Mouse (Mus musculus) bone marrow, adult 2 months (tissue): ENCODE data around the gene Fkbpl. TPM values are rescaled to one million over a fixed set of nuclear protein-coding genes. Genes with fewer than 3 reads are reported as not detected.

Source experiments
- H3K27ac ChIP-seq: fragments of 200-500 bp; 2 replicates; pipeline ENCODE4 v1.5.1; 2012; ENCODE audit warnings: low read depth, mild to moderate bottlenecking, control low read depth, inconsistent platforms, low read length; ENCODE audit not compliant: control insufficient read depth, poor library complexity, insufficient read depth
- H3K4me1 ChIP-seq: fragments of 200-500 bp; 2 replicates; pipeline ENCODE4 v1.6.1; 2011; ENCODE audit warnings: low read length; ENCODE audit not compliant: control insufficient read depth, insufficient read depth
- H3K4me3 ChIP-seq: fragments of 200-500 bp; replicated peaks from 2 replicates; pipeline ENCODE3; 2011; ENCODE audit warnings: mild to moderate bottlenecking, low read depth, low read length, control low read depth; ENCODE audit not compliant: control insufficient read depth
- CTCF ChIP-seq: fragments of 200-500 bp; IDR thresholded peaks from 2 replicates; pipeline ENCODE4 v1.5.1; 2011; ENCODE audit warnings: low read length, control low read depth; ENCODE audit not compliant: control insufficient read depth, insufficient read depth
- POLR2A ChIP-seq: fragments of 200-500 bp; IDR thresholded peaks from 2 replicates; pipeline ENCODE4 v1.6.1; 2011; ENCODE audit warnings: low read depth, mild to moderate bottlenecking, control low read depth, low read length, borderline replicate concordance; ENCODE audit not compliant: control insufficient read depth
- WGBS: fragments of 180-500 bp; shearing (Covaris S2); methylation state at CpG from one replicate; pipeline ENCODE4 v1.1.7; 2018; 5-methylcytosine and 5-hydroxymethylcytosine counted together
- polyA plus RNA-seq: library from polyadenylated mRNA; stranded (reverse); fragments of >200 nt; gene quantifications from 2 replicates; pipeline ENCODE4 v1.2.4, GENCODE M21; 2011; ENCODE audit warnings: low replicate concordance; ENCODE audit not compliant: missing spikeins, insufficient read depth, insufficient read length

Gene Fkbpl
- polyA plus RNA-seq, 1 experiment: 13.6 TPM

DNA sequence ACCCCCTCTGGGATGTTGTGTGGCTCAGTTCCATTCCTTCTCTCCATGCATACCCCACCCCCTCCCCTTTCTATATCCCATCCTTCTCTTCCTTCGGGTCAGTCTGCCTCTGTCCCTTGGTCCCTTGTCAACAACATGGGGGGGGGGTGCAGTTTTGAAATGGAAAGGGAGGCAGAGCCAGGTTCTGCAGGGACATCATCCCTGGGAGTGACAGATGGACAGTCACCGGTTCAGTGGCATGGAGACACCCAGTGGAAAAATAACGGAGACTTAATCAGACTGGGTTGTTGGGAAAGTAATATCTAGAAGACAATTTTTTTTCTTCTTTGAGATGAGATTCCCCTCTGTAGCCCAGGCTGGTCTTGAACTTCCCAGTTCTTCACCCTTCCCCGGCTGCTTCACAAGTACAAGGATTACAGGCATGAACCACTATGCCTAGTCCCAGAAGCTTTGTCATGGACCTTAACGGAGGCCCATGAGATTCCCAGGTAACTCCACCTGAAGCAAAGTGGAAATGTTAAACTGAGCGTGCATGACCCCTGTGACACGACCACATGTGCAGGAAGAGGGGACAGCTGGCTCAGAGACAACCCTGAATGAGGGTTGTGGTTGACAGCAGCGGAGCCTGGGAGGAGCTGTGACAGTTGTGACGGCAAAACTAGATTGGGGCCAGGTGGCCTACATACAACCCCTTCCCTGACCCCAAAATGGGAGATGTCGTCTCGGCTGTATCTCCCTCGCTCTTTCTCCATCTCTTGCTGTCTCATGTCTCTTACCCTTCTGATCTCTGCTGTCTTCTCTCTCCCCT lies 14.6 kb upstream of the Fkbpl start:
- TF ChIP-seq POLR2A (no peak), CTCF (no peak)
- 18% methylated on average over 12 of the region's 12 CpGs for WGBS
- Histone ChIP-seq H3K4me3 (no peak overlapping the region), H3K27ac (no peak overlapping the region), H3K4me1 (peaks cover 1% of the 10 kb centered on the region; the same call in 1 of the 2 replicates)

- Histone ChIP-seq H3K4me1 (peaks cover 1% of the 10 kb centered on the region; the same call in 1 of the 2 replicates), H3K27ac (no peak overlapping the region), H3K4me3 (peak overlapping the region; percentile 17)
- 2% methylated on average over 48 of the region's 48 CpGs for WGBS
- no peak for TF ChIP-seq CTCF
- no peak for TF ChIP-seq POLR2A
These were observed 13.7 kb upstream of the Fkbpl start for GRCm38 (mm10) chr17:34630761-34631301.

DNA sequence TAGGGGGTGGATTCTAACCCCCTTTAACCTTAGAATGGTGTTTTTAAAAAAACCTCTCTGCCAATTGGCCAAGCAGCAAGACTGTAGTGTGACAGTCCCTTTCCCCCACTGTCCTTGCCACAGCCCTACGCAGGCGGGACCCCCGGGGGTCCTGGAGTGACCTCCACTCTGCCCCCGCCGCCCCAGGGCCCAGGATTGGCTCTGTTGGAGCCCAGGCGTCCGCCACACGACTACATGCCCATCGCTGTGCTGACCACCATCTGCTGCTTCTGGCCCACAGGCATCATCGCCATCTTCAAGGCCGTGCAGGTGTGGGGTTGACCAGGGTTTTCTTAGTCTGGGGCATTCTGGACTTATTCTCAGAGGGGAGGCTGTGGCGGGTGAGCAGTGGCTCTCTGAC lies 12.9 kb upstream of the Fkbpl start:
- H3K4me1 ChIP-seq: peaks cover 1% of the 10 kb centered on the region; the same call in 1 of the 2 replicates
- 25% methylated on average over 12 of the region's 12 CpGs for WGBS
- no peak for TF ChIP-seq POLR2A
- no peak for TF ChIP-seq CTCF
- H3K27ac ChIP-seq: no peak overlapping the region; the same call in 1 of the 2 replicates
- peak overlapping the region; percentile 34 for H3K4me3 ChIP-seq

- Histone ChIP-seq H3K4me1 (peaks cover 1% of the 10 kb centered on the region; the same call in 1 of the 2 replicates), H3K27ac (peak overlapping the region; percentile 68), H3K4me3 (peak overlapping the region; percentile 58)
- TF ChIP-seq POLR2A (peak; percentile 48; the same call in 1 of the 2 replicates), CTCF (no peak)
- WGBS: under 1% methylated on average over 26 of the region's 26 CpGs
These were observed 12.3 kb upstream of the Fkbpl start for GRCm38 (mm10) chr17:34632261-34632691.

- H3K4me1 ChIP-seq: peaks cover 2% of the 10 kb centered on the region; the same call in 1 of the 2 replicates
- WGBS: 40% methylated on average over 2 of the region's 2 CpGs
These were observed 8.9 kb upstream of the Fkbpl start for GRCm38 (mm10) chr17:34635671-34636070.

GRCm38 (mm10) chr17:34637459-34637858 lies 7.1 kb upstream of the Fkbpl start:
- peak overlapping the region; percentile 63 for H3K27ac ChIP-seq
- peak overlapping the region; percentile 21 for H3K4me3 ChIP-seq
- peaks cover 5% of the 10 kb centered on the region; the same call in 1 of the 2 replicates for H3K4me1 ChIP-seq
- TF ChIP-seq CTCF (no peak), POLR2A (no peak)
- 66% methylated on average over 3 of the region's 3 CpGs for WGBS

More at GRCm38 (mm10) chr17:34635671-34636070, 8.9 kb upstream of the Fkbpl start:
- Histone ChIP-seq H3K27ac (no peak overlapping the region), H3K4me3 (no peak overlapping the region)
- no peak for TF ChIP-seq CTCF
- no peak for TF ChIP-seq POLR2A

GRCm38 (mm10) chr17:34639461-34640255 lies 4.9 kb upstream of the Fkbpl start:
- no peak overlapping the region for H3K4me3 ChIP-seq
- H3K4me1 ChIP-seq: peaks cover 4% of the 10 kb centered on the region; the same call in 1 of the 2 replicates
- WGBS: 45% methylated on average over 7 of the region's 7 CpGs
- peak overlapping the region; percentile 92 for H3K27ac ChIP-seq
- TF ChIP-seq POLR2A (no peak), CTCF (no peak)
